Mouse (Mus musculus): ENCODE data around the gene Fam78b. TPM values are rescaled to one million over a fixed set of nuclear protein-coding genes. Genes with fewer than 3 reads are reported as not detected.

Gene Fam78b
- polyA plus RNA-seq, 1 experiment from 2014 or later = 0.71 TPM

- no peak overlapping the region for H3K4me3 ChIP-seq (ENCODE audit: low read length)
- no peak overlapping the region for H3K27ac ChIP-seq (ENCODE audit: low read length)
- no peaks in the 10 kb centered on the region for H3K9me3 ChIP-seq (ENCODE audit: control insufficient read depth, low read length)
- H3K9ac ChIP-seq (ENCODE audit: low read depth, low read length) = no peak overlapping the region
- H3K4me2 ChIP-seq (ENCODE audit: low read depth, low read length) = no peak overlapping the region
- H3K27me3 ChIP-seq (replicated peaks; ENCODE audit: control insufficient read depth, insufficient read depth, low read length) = no peaks in the 10 kb centered on the region
- no peaks in the 10 kb centered on the region for H3K36me3 ChIP-seq (ENCODE audit: control insufficient read depth, insufficient read depth, low read length)
- ATAC-seq = no peak
- no peaks in the 10 kb centered on the region for H3K4me1 ChIP-seq (ENCODE audit: control insufficient read depth, insufficient read depth, low read length)
- 37% methylated on average over 9 of the region's 9 CpGs for WGBS
These were observed 20.8 kb downstream of the Fam78b start for GRCm38 (mm10) chr1:167022001-167022424.

- ATAC-seq = no peak
- H3K27me3 ChIP-seq (replicated peaks; ENCODE audit: control insufficient read depth, insufficient read depth, low read length) = no peaks in the 10 kb centered on the region
- 55% methylated on average over 7 of the region's 8 CpGs for WGBS
These were observed 21.4 kb downstream of the Fam78b start for GRCm38 (mm10) chr1:167022541-167023121.

GRCm38 (mm10) chr1:167023794-167024193, 22.6 kb downstream of the Fam78b start:
- Histone ChIP-seq H3K4me3 (ENCODE audit: low read length) (no peak overlapping the region), H3K4me2 (ENCODE audit: low read depth, low read length) (no peak overlapping the region), H3K27me3 (replicated peaks; ENCODE audit: control insufficient read depth, insufficient read depth, low read length) (no peaks in the 10 kb centered on the region), H3K27ac (ENCODE audit: low read length) (no peak overlapping the region), H3K4me1 (ENCODE audit: control insufficient read depth, insufficient read depth, low read length) (no peaks in the 10 kb centered on the region), H3K9ac (ENCODE audit: low read depth, low read length) (no peak overlapping the region), H3K9me3 (ENCODE audit: control insufficient read depth, low read length) (peaks cover 3% of the 10 kb centered on the region; the same call in 1 of the 2 replicates), H3K36me3 (ENCODE audit: control insufficient read depth, insufficient read depth, low read length) (no peaks in the 10 kb centered on the region)
- 90% methylated on average over 11 of the region's 11 CpGs for WGBS
- no peak for ATAC-seq

More at GRCm38 (mm10) chr1:167022541-167023121, 21.4 kb downstream of the Fam78b start:
- H3K4me3 ChIP-seq (ENCODE audit: low read length) = no peak overlapping the region
- H3K9me3 ChIP-seq (ENCODE audit: control insufficient read depth, low read length) = peaks cover 3% of the 10 kb centered on the region; the same call in 1 of the 2 replicates
- H3K9ac ChIP-seq (ENCODE audit: low read depth, low read length) = no peak overlapping the region
- H3K27ac ChIP-seq (ENCODE audit: low read length) = no peak overlapping the region
- no peaks in the 10 kb centered on the region for H3K36me3 ChIP-seq (ENCODE audit: control insufficient read depth, insufficient read depth, low read length)
- no peak overlapping the region for H3K4me2 ChIP-seq (ENCODE audit: low read depth, low read length)
- no peaks in the 10 kb centered on the region for H3K4me1 ChIP-seq (ENCODE audit: control insufficient read depth, insufficient read depth, low read length)

GRCm38 (mm10) chr1:167024961-167025360, 23.7 kb downstream of the Fam78b start:
- no peak for ATAC-seq
- 56% methylated on average over 4 of the region's 4 CpGs for WGBS
- H3K27me3 ChIP-seq (replicated peaks; ENCODE audit: control insufficient read depth, insufficient read depth, low read length) = no peaks in the 10 kb centered on the region
- H3K4me3 ChIP-seq (ENCODE audit: low read length) = no peak overlapping the region
- no peak overlapping the region for H3K9ac ChIP-seq (ENCODE audit: low read depth, low read length)
- H3K4me1 ChIP-seq (ENCODE audit: control insufficient read depth, insufficient read depth, low read length) = no peaks in the 10 kb centered on the region
- no peaks in the 10 kb centered on the region for H3K36me3 ChIP-seq (ENCODE audit: control insufficient read depth, insufficient read depth, low read length)
- H3K4me2 ChIP-seq (ENCODE audit: low read depth, low read length) = no peak overlapping the region
- H3K9me3 ChIP-seq (ENCODE audit: control insufficient read depth, low read length) = peaks cover 3% of the 10 kb centered on the region; the same call in 1 of the 2 replicates
- H3K27ac ChIP-seq (ENCODE audit: low read length) = no peak overlapping the region

GRCm38 (mm10) chr1:167032046-167032648, 30.9 kb downstream of the Fam78b start:
- no peak for ATAC-seq
- H3K9me3 ChIP-seq (ENCODE audit: control insufficient read depth, low read length) = peaks cover 2% of the 10 kb centered on the region; the same call in 1 of the 2 replicates
- H3K27ac ChIP-seq (ENCODE audit: low read length) = no peak overlapping the region
- no peaks in the 10 kb centered on the region for H3K4me1 ChIP-seq (ENCODE audit: control insufficient read depth, insufficient read depth, low read length)
- no peaks in the 10 kb centered on the region for H3K27me3 ChIP-seq (replicated peaks; ENCODE audit: control insufficient read depth, insufficient read depth, low read length)
- 66% methylated on average over 13 of the region's 13 CpGs for WGBS
- H3K9ac ChIP-seq (ENCODE audit: low read depth, low read length) = no peak overlapping the region
- no peak overlapping the region for H3K4me2 ChIP-seq (ENCODE audit: low read depth, low read length)
- no peaks in the 10 kb centered on the region for H3K36me3 ChIP-seq (ENCODE audit: control insufficient read depth, insufficient read depth, low read length)
- H3K4me3 ChIP-seq (ENCODE audit: low read length) = no peak overlapping the region

GRCm38 (mm10) chr1:167034435-167034834, 33.2 kb downstream of the Fam78b start:
- Histone ChIP-seq H3K27ac (ENCODE audit: low read length) (no peak overlapping the region), H3K9me3 (ENCODE audit: control insufficient read depth, low read length) (no peaks in the 10 kb centered on the region; the same call in 1 of the 2 replicates), H3K9ac (ENCODE audit: low read depth, low read length) (no peak overlapping the region), H3K36me3 (ENCODE audit: control insufficient read depth, insufficient read depth, low read length) (no peaks in the 10 kb centered on the region), H3K27me3 (replicated peaks; ENCODE audit: control insufficient read depth, insufficient read depth, low read length) (no peaks in the 10 kb centered on the region), H3K4me2 (ENCODE audit: low read depth, low read length) (no peak overlapping the region), H3K4me3 (ENCODE audit: low read length) (no peak overlapping the region), H3K4me1 (ENCODE audit: control insufficient read depth, insufficient read depth, low read length) (no peaks in the 10 kb centered on the region)
- WGBS = 91% methylated on average over 1 of the region's 1 CpGs
- ATAC-seq = no peak

- H3K4me1 ChIP-seq (ENCODE audit: control insufficient read depth, insufficient read depth, low read length) = no peaks in the 10 kb centered on the region
- H3K4me2 ChIP-seq (ENCODE audit: low read depth, low read length) = no peak overlapping the region
- H3K27ac ChIP-seq (ENCODE audit: low read length) = no peak overlapping the region
- H3K4me3 ChIP-seq (ENCODE audit: low read length) = no peak overlapping the region
- 84% methylated on average over 6 of the region's 6 CpGs for WGBS
- ATAC-seq = no peak
- no peaks in the 10 kb centered on the region for H3K9me3 ChIP-seq (ENCODE audit: control insufficient read depth, low read length)
- no peaks in the 10 kb centered on the region for H3K36me3 ChIP-seq (ENCODE audit: control insufficient read depth, insufficient read depth, low read length)
- H3K27me3 ChIP-seq (replicated peaks; ENCODE audit: control insufficient read depth, insufficient read depth, low read length) = no peaks in the 10 kb centered on the region
- H3K9ac ChIP-seq (ENCODE audit: low read depth, low read length) = no peak overlapping the region
These were observed 41.3 kb downstream of the Fam78b start for GRCm38 (mm10) chr1:167042558-167042957.

GRCm38 (mm10) chr1:167046169-167046927, 45.1 kb downstream of the Fam78b start:
- Histone ChIP-seq H3K4me3 (ENCODE audit: low read length) (no peak overlapping the region), H3K27ac (ENCODE audit: low read length) (no peak overlapping the region), H3K4me1 (ENCODE audit: control insufficient read depth, insufficient read depth, low read length) (no peaks in the 10 kb centered on the region), H3K9ac (ENCODE audit: low read depth, low read length) (no peak overlapping the region), H3K9me3 (ENCODE audit: control insufficient read depth, low read length) (no peaks in the 10 kb centered on the region), H3K4me2 (ENCODE audit: low read depth, low read length) (no peak overlapping the region), H3K36me3 (ENCODE audit: control insufficient read depth, insufficient read depth, low read length) (no peaks in the 10 kb centered on the region), H3K27me3 (replicated peaks; ENCODE audit: control insufficient read depth, insufficient read depth, low read length) (no peaks in the 10 kb centered on the region)
- no peak for ATAC-seq
- 52% methylated on average over 10 of the region's 10 CpGs for WGBS

- Histone ChIP-seq H3K9ac (ENCODE audit: low read depth, low read length) (no peak overlapping the region), H3K9me3 (ENCODE audit: control insufficient read depth, low read length) (no peaks in the 10 kb centered on the region), H3K4me1 (ENCODE audit: control insufficient read depth, insufficient read depth, low read length) (no peaks in the 10 kb centered on the region), H3K4me3 (ENCODE audit: low read length) (no peak overlapping the region), H3K4me2 (ENCODE audit: low read depth, low read length) (no peak overlapping the region), H3K27ac (ENCODE audit: low read length) (no peak overlapping the region), H3K27me3 (replicated peaks; ENCODE audit: control insufficient read depth, insufficient read depth, low read length) (no peaks in the 10 kb centered on the region), H3K36me3 (ENCODE audit: control insufficient read depth, insufficient read depth, low read length) (no peaks in the 10 kb centered on the region)
- no peak for ATAC-seq
- 92% methylated on average over 3 of the region's 3 CpGs for WGBS
These were observed 49.6 kb downstream of the Fam78b start for GRCm38 (mm10) chr1:167050859-167051258.

Data from intestine, embryonic 16.5 days (tissue).